Mouse (Mus musculus) central nervous system, embryonic 14 days (tissue): ENCODE results near the gene Gm14296. TPM values are rescaled to one million over a fixed set of nuclear protein-coding genes. Genes with fewer than 3 reads are reported as not detected.

ENCODE experiments used
- polyA plus RNA-seq: library from polyadenylated mRNA; depleted of rRNA; stranded (reverse); fragments of >200 nt; gene quantifications from 2 replicates; pipeline ENCODE4 v1.2.3, GENCODE M21; 2012; rRNA removed

The Gm14296 gene
- 9.9 and 10.2 TPM in 2 replicates for polyA plus RNA-seq

GRCm38 (mm10) chr2:176927709-176928108 lies at the start of gene Gm14296:
Gene Gm14296 (minus strand): TSS chr2:176927809.

Other genes with a start within 250 kb of the Gm14296 start
- 23.8 and 24.1 TPM in 2 replicates for gene Gm14305, start 219.5 kb downstream of the Gm14296 start, polyA plus RNA-seq
- gene Gm14295, start 129.2 kb downstream of the Gm14296 start, polyA plus RNA-seq = 7.1 and 7.4 TPM in 2 replicates
- gene Gm14408, start 96.7 kb downstream of the Gm14296 start, polyA plus RNA-seq = not detected in 2 replicates
- gene Gm14419, start 73.1 kb upstream of the Gm14296 start, polyA plus RNA-seq = 2.7 and 2.9 TPM in 2 replicates
- not detected in 2 replicates for gene Gm14401, start 146.5 kb upstream of the Gm14296 start, polyA plus RNA-seq